25 mouse cellular contexts compared by ENCODE assay signal in genomic region chr13:81980094-81980493, GRCm38 (mm10).
DNase-seq lines count a peak whose midpoint lies in the region; ATAC-seq lines count a peak whose summit lies in the region.
"Had no signal": no experiment of that assay in that cellular context is flagged by ENCODE, and none has a peak within 500 bp of the region (broad histone marks: within the 10 kb centered on the region; RNA-seq: fewer than 3 reads in every experiment).

No protein-coding gene starts in this region.

- H3K27ac ChIP-seq in forebrain, embryonic 15.5 days (replicated peaks), result no peak overlapping the region
- H3K27ac ChIP-seq in forebrain, embryonic 12.5 days, result no peak overlapping the region
- H3K27ac ChIP-seq: forebrain, embryonic 10.5 days; hindbrain, embryonic 10.5 days; hindbrain, postnatal 0 days; midbrain, embryonic 12.5 days; neural tube, embryonic 15.5 days had no signal

- no peaks in the 10 kb centered on the region for H3K9me3 ChIP-seq in forebrain, embryonic 15.5 days
- no peaks in the 10 kb centered on the region for H3K9me3 ChIP-seq in forebrain, embryonic 12.5 days
- H3K9me3 ChIP-seq: forebrain, embryonic 10.5 days; heart, embryonic 12.5 days; hindbrain, embryonic 10.5 days; midbrain, embryonic 12.5 days; neural tube, embryonic 15.5 days had no signal

- H3K4me1 ChIP-seq in forebrain, embryonic 15.5 days, result no peaks in the 10 kb centered on the region
- no peaks in the 10 kb centered on the region for H3K4me1 ChIP-seq in forebrain, embryonic 12.5 days
- H3K4me1 ChIP-seq: forebrain, embryonic 10.5 days; heart, embryonic 12.5 days; hindbrain, embryonic 10.5 days; midbrain, embryonic 12.5 days; neural tube, embryonic 15.5 days had no signal

- WGBS in forebrain, embryonic 15.5 days, result 73% methylated on average over 5 of the region's 5 CpGs
- 89% methylated on average over 5 of the region's 5 CpGs for WGBS in forebrain, embryonic 12.5 days

- no peaks in the 10 kb centered on the region for H3K36me3 ChIP-seq in forebrain, embryonic 15.5 days
- no peaks in the 10 kb centered on the region for H3K36me3 ChIP-seq in forebrain, embryonic 12.5 days (replicated peaks)
- H3K36me3 ChIP-seq: forebrain, embryonic 10.5 days; heart, embryonic 12.5 days; hindbrain, embryonic 10.5 days; midbrain, embryonic 12.5 days; neural tube, embryonic 15.5 days had no signal

- no peaks in the 10 kb centered on the region for H3K27me3 ChIP-seq in forebrain, embryonic 15.5 days
- H3K27me3 ChIP-seq in forebrain, embryonic 12.5 days, result no peaks in the 10 kb centered on the region
- H3K27me3 ChIP-seq: heart, embryonic 12.5 days; midbrain, embryonic 12.5 days; neural tube, embryonic 15.5 days had no signal

- H3K4me2 ChIP-seq in forebrain, embryonic 15.5 days (replicated peaks), result no peak overlapping the region
- H3K4me2 ChIP-seq in forebrain, embryonic 12.5 days, result no peak overlapping the region
- H3K4me2 ChIP-seq: heart, embryonic 12.5 days; midbrain, embryonic 12.5 days; neural tube, embryonic 15.5 days had no signal

- 0 out of 2 replicates have a peak, but pooled peaks have one; percentile 32 for ATAC-seq in forebrain, embryonic 15.5 days (replicated peaks)
- no peak for ATAC-seq in forebrain, embryonic 12.5 days (ENCODE audit: low FRiP score)
- ATAC-seq: hindbrain, postnatal 0 days; intestine, embryonic 16.5 days had no signal

- DNase-seq in layer of hippocampus, adult 18-20 months (ENCODE audit: low spot score in 2 of 2), result peak; percentile 15 to 57
- no peak for DNase-seq in layer of hippocampus, adult 9-10 months (ENCODE audit: low spot score)
- peak; percentile 37 to 46 for DNase-seq in right cerebral cortex, postnatal 10 days (ENCODE audit: low spot score in 2 of 2)
- no peak for DNase-seq in right cerebral cortex, postnatal 25 days
- no peak for DNase-seq in Muller cell, postnatal 12 days (ENCODE audit: inconsistent ontology term)
- DNase-seq: adrenal gland, postnatal 25 days; cerebellum, adult 18-20 months; cerebellum, postnatal 14 days; gastrocnemius, postnatal 25 days; heart, adult 18-20 months; heart, postnatal 10 days; kidney, adult 9 months; kidney, postnatal 14 days; lung, postnatal 14 days; thymus, adult 2 months; thymus, postnatal 4 days had no signal

- no peak overlapping the region for H3K9ac ChIP-seq in forebrain, embryonic 15.5 days (replicated peaks)
- H3K9ac ChIP-seq in forebrain, embryonic 12.5 days, result no peak overlapping the region
- H3K9ac ChIP-seq: heart, embryonic 12.5 days; midbrain, embryonic 12.5 days; neural tube, embryonic 15.5 days had no signal

- H3K4me3 ChIP-seq in forebrain, embryonic 15.5 days, result no peak overlapping the region
- no peak overlapping the region for H3K4me3 ChIP-seq in forebrain, embryonic 12.5 days (replicated peaks)
- H3K4me3 ChIP-seq: forebrain, embryonic 10.5 days; heart, embryonic 12.5 days; hindbrain, embryonic 10.5 days; midbrain, embryonic 12.5 days; neural tube, embryonic 15.5 days had no signal

Comparison
In these comparisons a context has a peak if more than half of its experiments do, and no peak if none do; other contexts are left out.
1. DNase-seq: peak in layer of hippocampus, adult 18-20 months (2 of 2) and right cerebral cortex, postnatal 10 days (2 of 2); none in layer of hippocampus, adult 9-10 months (single experiment), right cerebral cortex, postnatal 25 days (single experiment) and Muller cell, postnatal 12 days (single experiment).